Mouse (Mus musculus): ENCODE measurements around the gene Gm38100. TPM values are rescaled to one million over a fixed set of nuclear protein-coding genes. Genes with fewer than 3 reads are reported as not detected.

The Gm38100 gene
- polyA plus RNA-seq, 1 experiment from 2014 or later: 0.28 TPM

DNA sequence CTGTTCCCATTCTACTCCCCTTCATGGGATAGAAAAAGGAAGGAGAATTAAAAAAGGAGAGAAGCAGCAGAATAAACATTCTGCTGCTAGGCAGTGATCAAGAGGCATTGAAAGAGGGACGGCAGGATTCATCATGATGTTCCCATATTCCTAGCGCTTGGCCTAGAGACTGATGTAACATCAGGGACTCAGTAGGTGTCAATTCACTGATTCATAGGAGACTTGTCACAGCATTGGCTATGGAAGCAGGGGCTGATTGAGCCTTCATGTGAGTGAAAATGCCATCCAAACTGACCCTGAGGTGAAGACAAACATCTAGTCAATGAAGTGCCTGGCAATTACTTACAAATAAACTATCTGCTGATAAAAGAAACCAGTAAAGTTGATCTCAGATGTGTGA lies 30.7 kb downstream of the Gm38100 start:
- H3K36me3 ChIP-seq (ENCODE audit: control insufficient read depth, insufficient read depth): no peaks in the 10 kb centered on the region
- H3K4me1 ChIP-seq (ENCODE audit: control insufficient read depth, insufficient read depth, low read length): no peaks in the 10 kb centered on the region
- no peak overlapping the region for H3K4me3 ChIP-seq (ENCODE audit: low read length)
- H3K27ac ChIP-seq (ENCODE audit: low read length): no peak overlapping the region
- no peak for ATAC-seq (replicated peaks; ENCODE audit: extremely low read depth, insufficient read depth, low FRiP score)
- no peak overlapping the region for H3K9ac ChIP-seq (ENCODE audit: low read length)
- 85% methylated on average over 2 of the region's 2 CpGs for WGBS
- peaks cover 3% of the 10 kb centered on the region; the same call in 1 of the 2 replicates for H3K9me3 ChIP-seq (replicated peaks; ENCODE audit: control insufficient read depth, low read length)
- H3K27me3 ChIP-seq (ENCODE audit: control insufficient read depth, insufficient read depth, low read length): no peaks in the 10 kb centered on the region
- no peak overlapping the region for H3K4me2 ChIP-seq (ENCODE audit: low read depth, low read length)

GRCm38 (mm10) chr1:175961786-175962185 lies 41.7 kb downstream of the Gm38100 start:
- ATAC-seq (replicated peaks; ENCODE audit: extremely low read depth, insufficient read depth, low FRiP score): no peak
- WGBS: 68% methylated on average over 2 of the region's 2 CpGs
- no peak overlapping the region for H3K27ac ChIP-seq (ENCODE audit: low read length)
- H3K4me2 ChIP-seq (ENCODE audit: low read depth, low read length): no peak overlapping the region
- no peaks in the 10 kb centered on the region for H3K9me3 ChIP-seq (replicated peaks; ENCODE audit: control insufficient read depth, low read length)
- H3K4me3 ChIP-seq (ENCODE audit: low read length): no peak overlapping the region
- no peaks in the 10 kb centered on the region for H3K4me1 ChIP-seq (ENCODE audit: control insufficient read depth, insufficient read depth, low read length)
- H3K27me3 ChIP-seq (ENCODE audit: control insufficient read depth, insufficient read depth, low read length): no peaks in the 10 kb centered on the region
- no peaks in the 10 kb centered on the region for H3K36me3 ChIP-seq (ENCODE audit: control insufficient read depth, insufficient read depth)
- no peak overlapping the region for H3K9ac ChIP-seq (ENCODE audit: low read length)

DNA sequence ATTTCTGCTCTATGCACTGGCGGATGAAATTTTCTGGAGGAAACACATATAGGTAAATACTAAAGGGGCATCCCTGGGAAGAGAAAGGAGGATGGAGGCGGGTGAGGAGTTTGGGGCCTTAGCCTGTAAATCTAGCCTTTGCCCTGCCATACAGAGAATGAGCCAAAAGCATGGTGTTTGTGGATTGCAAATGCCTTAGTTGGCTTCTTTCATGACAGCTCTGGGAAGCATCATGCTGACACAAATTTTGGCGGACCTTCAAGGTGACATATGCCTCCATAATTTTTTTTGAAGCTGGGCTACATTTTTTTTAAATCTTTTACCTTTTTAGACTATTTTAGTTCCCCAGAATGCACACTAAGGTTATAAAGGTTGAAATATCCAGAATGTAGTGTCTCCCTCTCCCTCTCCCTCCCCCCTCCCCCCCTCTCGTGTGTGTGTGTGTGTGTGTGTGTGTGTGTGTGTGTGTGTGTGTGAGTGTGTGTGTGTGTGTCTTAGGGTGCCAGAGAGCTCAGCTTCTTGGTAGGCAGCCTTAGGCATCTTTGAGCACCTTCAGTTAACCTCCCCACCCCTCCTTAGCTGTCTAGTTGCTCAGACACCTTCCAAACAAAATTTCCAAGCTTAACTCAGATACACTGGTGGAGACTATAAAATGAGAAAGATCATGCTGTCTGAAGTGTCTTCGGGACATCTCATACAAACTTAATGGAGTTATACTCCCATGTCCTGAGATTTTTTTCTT lies 47.0 kb downstream of the Gm38100 start:
- H3K9me3 ChIP-seq (replicated peaks; ENCODE audit: control insufficient read depth, low read length): no peaks in the 10 kb centered on the region
- no peak overlapping the region for H3K9ac ChIP-seq (ENCODE audit: low read length)
- no peak overlapping the region for H3K27ac ChIP-seq (ENCODE audit: low read length)
- H3K4me3 ChIP-seq (ENCODE audit: low read length): no peak overlapping the region
- H3K4me1 ChIP-seq (ENCODE audit: control insufficient read depth, insufficient read depth, low read length): no peaks in the 10 kb centered on the region
- H3K4me2 ChIP-seq (ENCODE audit: low read depth, low read length): no peak overlapping the region
- 85% methylated on average over 4 of the region's 5 CpGs for WGBS
- ATAC-seq (replicated peaks; ENCODE audit: extremely low read depth, insufficient read depth, low FRiP score): no peak
- no peaks in the 10 kb centered on the region for H3K27me3 ChIP-seq (ENCODE audit: control insufficient read depth, insufficient read depth, low read length)
- no peaks in the 10 kb centered on the region for H3K36me3 ChIP-seq (ENCODE audit: control insufficient read depth, insufficient read depth)

- Histone ChIP-seq H3K4me3 (ENCODE audit: low read length) (no peak overlapping the region), H3K9me3 (replicated peaks; ENCODE audit: control insufficient read depth, low read length) (no peaks in the 10 kb centered on the region), H3K4me1 (ENCODE audit: control insufficient read depth, insufficient read depth, low read length) (no peaks in the 10 kb centered on the region), H3K27me3 (ENCODE audit: control insufficient read depth, insufficient read depth, low read length) (no peaks in the 10 kb centered on the region), H3K36me3 (ENCODE audit: control insufficient read depth, insufficient read depth) (no peaks in the 10 kb centered on the region), H3K4me2 (ENCODE audit: low read depth, low read length) (no peak overlapping the region), H3K9ac (ENCODE audit: low read length) (no peak overlapping the region), H3K27ac (ENCODE audit: low read length) (no peak overlapping the region)
- WGBS: 88% methylated on average over 5 of the region's 5 CpGs
- no peak for ATAC-seq (replicated peaks; ENCODE audit: extremely low read depth, insufficient read depth, low FRiP score)
These were observed 50.6 kb downstream of the Gm38100 start for GRCm38 (mm10) chr1:175970710-175971109.

Other genes starting within 250 kb of the Gm38100 start
- gene Opn3, start 227.6 kb upstream of the Gm38100 start, polyA plus RNA-seq (2015; fragmentation: Nextera tagmentation; extraction: Ambion mirVana): 12.2 and 13.7 TPM in 2 replicates
- gene Chml, start 227.4 kb upstream of the Gm38100 start, polyA plus RNA-seq (2015; fragmentation: Nextera tagmentation; extraction: Ambion mirVana): 3.0 and 3.8 TPM in 2 replicates
- not detected in 2 replicates for gene Wdr64, start 221.7 kb upstream of the Gm38100 start, polyA plus RNA-seq (2015; fragmentation: Nextera tagmentation; extraction: Ambion mirVana)
- 28.7 and 32.7 TPM in 2 replicates for gene Exo1, start 39.7 kb upstream of the Gm38100 start, polyA plus RNA-seq (2015; fragmentation: Nextera tagmentation; extraction: Ambion mirVana)
- gene Rbm8a2, start 58.8 kb downstream of the Gm38100 start, polyA plus RNA-seq (2015; fragmentation: Nextera tagmentation; extraction: Ambion mirVana): 0.22 and 0.98 TPM in 2 replicates